Mouse (Mus musculus) neural tube, embryonic 12.5 days (tissue): ENCODE results near the gene Kctd19. TPM values are rescaled to one million over a fixed set of nuclear protein-coding genes. Genes with fewer than 3 reads are reported as not detected.

ENCODE experiments used
- ATAC-seq: fragments of 200-750 bp; cut with Nextera tagmentation; 2 replicates; pipeline ENCODE4 v1.8.0; 2017; ENCODE audit warnings: low read depth, mild to moderate bottlenecking, moderate TSS enrichment, moderate library complexity; ENCODE audit not compliant: low FRiP score
- H3K27ac ChIP-seq: fragments of 300-500 bp; sonication (generic); 2 replicates; pipeline ENCODE4 v1.5.1; 2016
- H3K27me3 ChIP-seq: fragments of 300-500 bp; sonication (generic); replicated peaks from 2 replicates; pipeline ENCODE4 v1.6.1; 2016; ENCODE audit warnings: mild to moderate bottlenecking
- H3K36me3 ChIP-seq: fragments of 300-500 bp; sonication (generic); 2 replicates; pipeline ENCODE4 v1.6.1; 2016; ENCODE audit warnings: mild to moderate bottlenecking
- H3K4me1 ChIP-seq: fragments of 300-500 bp; sonication (generic); 2 replicates; pipeline ENCODE4 v1.6.1; 2016
- H3K4me2 ChIP-seq: fragments of 300-500 bp; sonication (generic); replicated peaks from 2 replicates; pipeline ENCODE4 v1.6.1; 2016; ENCODE audit warnings: mild to moderate bottlenecking
- H3K4me3 ChIP-seq: fragments of 300-500 bp; sonication (generic); 2 replicates; pipeline ENCODE4 v1.5.1; 2016
- H3K9ac ChIP-seq: fragments of 300-500 bp; sonication (generic); 2 replicates; pipeline ENCODE4 v1.6.1; 2016; ENCODE audit warnings: mild to moderate bottlenecking
- H3K9me3 ChIP-seq: fragments of 300-500 bp; sonication (generic); 2 replicates; pipeline ENCODE4 v1.6.1; 2016; ENCODE audit warnings: mild to moderate bottlenecking
- WGBS: fragments of 180-500 bp; shearing (Covaris S2); methylation state at CpG from one replicate; pipeline ENCODE4 v1.1.7; 2016; 5-methylcytosine and 5-hydroxymethylcytosine counted together
- polyA plus RNA-seq: library from polyadenylated mRNA; unstranded; fragments of >200 nt; fragmentation: Nextera tagmentation; extraction: Ambion mirVana; gene quantifications from 2 replicates; pipeline ENCODE4 v1.2.1, GENCODE M21; 2016

Kctd19 gene
- polyA plus RNA-seq, 1 experiment from 2014 or later, result not detected

- Histone ChIP-seq H3K4me3 (no peak overlapping the region), H3K4me1 (peaks cover 16% of the 10 kb centered on the region), H3K9me3 (no peaks in the 10 kb centered on the region), H3K4me2 (no peak overlapping the region), H3K27me3 (no peaks in the 10 kb centered on the region), H3K27ac (no peak overlapping the region), H3K9ac (no peak overlapping the region), H3K36me3 (0 out of 2 replicates have a peak, but pooled peaks cover 6% of the 10 kb centered on the region)
- ATAC-seq, result no peak
- WGBS, result 80% methylated on average over 8 of the region's 8 CpGs
These were observed 59.6 kb downstream of the Kctd19 start for GRCm38 (mm10) chr8:105353583-105354135.

DNA sequence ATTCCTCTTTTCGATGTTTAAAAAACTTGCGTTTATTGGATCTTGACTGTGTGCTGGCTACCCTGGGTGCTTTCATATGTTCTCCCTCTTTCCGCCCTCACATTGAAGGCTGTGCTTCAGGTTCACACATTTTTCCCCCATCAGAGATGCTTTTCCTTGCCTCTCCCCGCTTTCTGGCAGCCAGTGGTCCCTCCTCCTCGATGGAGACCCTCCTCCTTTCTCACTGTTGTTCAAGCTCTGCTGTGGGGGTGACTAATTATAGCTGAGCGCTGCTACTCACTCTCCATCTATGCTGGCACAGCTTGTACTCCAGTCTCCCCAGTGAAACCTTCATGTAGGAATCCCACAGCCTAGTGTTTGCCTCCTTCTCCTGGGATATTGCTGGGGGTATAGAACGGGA is 63.1 kb downstream of the Kctd19 start:
- Histone ChIP-seq H3K4me3 (no peak overlapping the region), H3K27me3 (peaks cover 13% of the 10 kb centered on the region; the same call in 1 of the 2 replicates), H3K4me1 (peaks cover 34% of the 10 kb centered on the region), H3K27ac (no peak overlapping the region), H3K4me2 (peak overlapping the region; percentile 98), H3K9me3 (no peaks in the 10 kb centered on the region), H3K9ac (no peak overlapping the region), H3K36me3 (no peaks in the 10 kb centered on the region)
- 42% methylated on average over 7 of the region's 7 CpGs for WGBS
- no peak for ATAC-seq

DNA sequence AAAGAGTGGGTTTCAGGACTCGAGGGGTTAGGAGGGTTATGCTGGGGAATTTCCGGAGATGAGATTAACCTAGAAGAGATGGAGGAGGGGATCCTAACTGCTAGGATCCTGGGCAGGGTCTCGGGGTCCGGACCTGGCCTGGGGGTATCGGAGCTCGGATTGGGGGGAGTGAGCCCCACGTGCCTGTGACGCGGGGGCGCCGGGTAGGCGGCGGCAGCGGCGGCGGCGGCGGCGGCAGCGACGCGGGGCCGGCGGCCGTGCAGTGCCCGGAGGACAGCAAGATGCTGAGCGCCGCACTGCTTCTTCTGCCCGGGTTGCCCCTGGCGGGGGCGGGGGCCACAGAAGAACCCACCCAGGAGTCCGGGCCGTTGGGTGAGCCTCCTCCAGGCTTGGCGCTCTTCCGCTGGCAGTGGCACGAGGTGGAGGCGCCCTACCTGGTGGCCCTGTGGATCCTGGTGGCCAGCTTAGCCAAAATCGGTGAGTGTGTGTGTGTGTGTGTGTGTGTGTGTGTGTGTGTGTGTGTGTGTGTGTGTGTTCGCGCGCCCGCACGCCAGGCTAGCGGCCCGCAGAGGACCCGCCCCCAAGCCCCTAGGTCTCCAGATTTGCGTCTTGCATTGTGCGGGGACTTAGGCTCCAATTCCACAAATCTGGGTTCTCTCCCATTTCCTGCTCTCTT is 64.1 kb downstream of the Kctd19 start:
- H3K4me2 ChIP-seq, result peak overlapping the region; percentile 98
- H3K4me1 ChIP-seq, result peaks cover 35% of the 10 kb centered on the region
- no peak overlapping the region for H3K27ac ChIP-seq
- peak; percentile 35 for ATAC-seq
- peak overlapping the region; percentile 64 for H3K4me3 ChIP-seq
- H3K27me3 ChIP-seq, result peaks cover 13% of the 10 kb centered on the region; the same call in 1 of the 2 replicates
- WGBS, result under 1% methylated on average over 37 of the region's 48 CpGs
- H3K9ac ChIP-seq, result peak overlapping the region; percentile 82
- H3K36me3 ChIP-seq, result no peaks in the 10 kb centered on the region
- no peaks in the 10 kb centered on the region for H3K9me3 ChIP-seq

- Histone ChIP-seq H3K36me3 (no peaks in the 10 kb centered on the region), H3K27ac (no peak within 1 kb of the TSS), H3K27me3 (peaks cover 13% of the 10 kb centered on the region; the same call in 1 of the 2 replicates), H3K4me3 (peak within 1 kb of the TSS; percentile 64), H3K4me2 (peak within 1 kb of the TSS; percentile 98), H3K4me1 (peaks cover 35% of the 10 kb centered on the region), H3K9ac (peak within 1 kb of the TSS; percentile 82), H3K9me3 (no peaks in the 10 kb centered on the region)
- peak; percentile 15; the same call in 1 of the 2 replicates for ATAC-seq
- under 1% methylated on average over 34 of the region's 34 CpGs for WGBS
These were observed 64.7 kb downstream of the Kctd19 start, which contains the start of gene Slc9a5 for GRCm38 (mm10) chr8:105348450-105349095. Slc9a5 (plus strand) TSS chr8:105348843.

DNA sequence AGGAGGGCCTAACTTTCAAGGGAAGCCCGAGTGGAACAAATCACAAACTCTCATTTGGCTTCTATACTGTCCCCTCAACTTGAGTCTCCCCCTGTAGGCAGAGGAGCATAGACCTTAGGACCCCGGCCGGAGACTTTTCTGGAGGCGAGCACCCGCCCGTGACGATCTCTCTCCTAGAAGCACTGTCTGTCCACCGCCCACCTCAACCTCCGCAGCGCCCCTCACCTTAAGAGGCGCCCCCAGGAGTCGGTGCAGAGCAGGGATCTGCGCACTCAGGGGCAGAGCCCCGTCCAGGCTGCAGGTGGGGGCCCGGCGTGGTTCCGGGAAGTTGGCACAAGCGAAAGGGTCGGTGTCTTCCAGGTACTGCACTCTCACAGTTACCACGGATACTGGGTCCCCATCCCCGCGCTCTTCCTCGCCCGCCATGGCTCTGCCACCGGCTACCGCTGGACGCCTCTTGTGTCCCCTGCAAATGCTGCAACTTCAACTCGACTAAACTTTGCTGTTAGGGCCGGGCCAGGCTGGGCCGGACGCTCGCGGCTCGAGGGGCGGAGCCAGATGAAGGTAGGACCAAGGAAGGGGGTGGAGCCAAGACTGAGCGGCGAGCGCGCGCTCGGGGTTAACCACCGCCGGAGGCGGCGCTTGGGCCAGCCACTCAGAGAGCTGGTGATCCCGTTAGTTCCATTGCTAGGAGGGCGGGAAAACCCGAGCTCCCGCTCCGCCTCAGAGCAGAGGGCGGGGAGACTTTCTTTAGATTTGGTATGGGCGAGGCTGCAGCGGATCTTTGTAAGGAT is 65.7 kb downstream of the Kctd19 start, which contains the start of gene Fhod1:
Gene Fhod1, minus strand, starts transcription at position 526 of the 794 bp plus-strand sequence.
- H3K9me3 ChIP-seq, result no peaks in the 10 kb centered on the region
- no peaks in the 10 kb centered on the region for H3K36me3 ChIP-seq
- H3K27ac ChIP-seq, result no peak within 1 kb of the TSS
- peak; percentile 84 for ATAC-seq
- peak within 1 kb of the TSS; percentile 82 for H3K9ac ChIP-seq
- under 1% methylated on average over 53 of the region's 53 CpGs for WGBS
- peaks cover 35% of the 10 kb centered on the region for H3K4me1 ChIP-seq
- peaks cover 13% of the 10 kb centered on the region; the same call in 1 of the 2 replicates for H3K27me3 ChIP-seq
- H3K4me2 ChIP-seq, result peak within 1 kb of the TSS; percentile 98
- H3K4me3 ChIP-seq, result peak within 1 kb of the TSS; percentile 64

DNA sequence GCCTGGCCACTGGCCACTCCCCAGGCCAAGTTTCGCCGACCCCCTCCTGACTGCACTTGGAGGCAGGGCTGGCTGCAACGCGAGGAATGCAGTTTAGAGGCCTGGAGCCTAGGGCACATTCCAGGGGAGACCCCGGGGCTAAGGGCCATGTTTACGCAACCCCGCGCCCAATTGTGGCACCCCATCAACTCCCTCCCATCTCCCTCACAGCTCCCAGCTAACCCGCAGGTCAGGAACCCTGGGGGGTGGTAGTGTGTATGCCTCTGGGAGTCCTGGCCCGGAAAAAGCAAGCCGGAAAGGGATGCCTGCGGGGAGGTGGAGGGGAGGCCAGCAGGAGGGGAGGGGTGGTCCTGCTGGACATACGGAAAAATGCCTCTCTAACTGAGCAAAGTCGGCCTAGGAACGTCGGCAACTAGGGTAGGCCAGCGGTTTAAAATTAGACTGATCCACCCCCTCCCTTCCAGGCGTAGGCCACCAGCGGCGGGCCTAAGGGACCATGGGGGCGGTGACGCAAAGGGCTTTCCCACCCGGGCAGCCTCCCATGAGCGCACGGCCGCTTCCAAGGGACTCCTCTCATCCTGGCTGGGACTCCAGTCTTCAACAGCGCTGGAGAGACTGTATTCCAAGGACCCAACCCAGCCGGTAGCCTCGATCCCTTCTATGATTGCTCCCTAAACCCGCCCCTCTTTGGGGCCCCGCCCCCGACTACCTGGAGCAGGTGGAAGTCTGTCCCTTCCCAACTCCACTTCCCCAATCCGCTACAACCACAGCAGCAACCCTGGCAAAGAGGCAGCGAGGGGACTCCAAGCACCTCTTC is 66.5 kb downstream of the Kctd19 start:
- Histone ChIP-seq H3K9ac (peak overlapping the region; percentile 53), H3K9me3 (no peaks in the 10 kb centered on the region), H3K27me3 (peaks cover 13% of the 10 kb centered on the region; the same call in 1 of the 2 replicates), H3K4me3 (peak overlapping the region; percentile 64), H3K4me2 (peak overlapping the region; percentile 98), H3K36me3 (no peaks in the 10 kb centered on the region), H3K27ac (no peak overlapping the region), H3K4me1 (peaks cover 35% of the 10 kb centered on the region)
- peak; percentile 16 for ATAC-seq
- WGBS, result 2% methylated on average over 34 of the region's 34 CpGs

- no peak for ATAC-seq
- Histone ChIP-seq H3K4me3 (no peak overlapping the region), H3K4me1 (peaks cover 31% of the 10 kb centered on the region), H3K27ac (no peak overlapping the region), H3K9me3 (no peaks in the 10 kb centered on the region), H3K9ac (no peak overlapping the region), H3K27me3 (peaks cover 13% of the 10 kb centered on the region; the same call in 1 of the 2 replicates), H3K36me3 (no peaks in the 10 kb centered on the region), H3K4me2 (0 out of 2 replicates have a peak overlapping the region, but pooled peaks have one; percentile 5)
- WGBS, result 75% methylated on average over 7 of the region's 7 CpGs
These were observed 68.0 kb downstream of the Kctd19 start for GRCm38 (mm10) chr8:105345061-105345975.

DNA sequence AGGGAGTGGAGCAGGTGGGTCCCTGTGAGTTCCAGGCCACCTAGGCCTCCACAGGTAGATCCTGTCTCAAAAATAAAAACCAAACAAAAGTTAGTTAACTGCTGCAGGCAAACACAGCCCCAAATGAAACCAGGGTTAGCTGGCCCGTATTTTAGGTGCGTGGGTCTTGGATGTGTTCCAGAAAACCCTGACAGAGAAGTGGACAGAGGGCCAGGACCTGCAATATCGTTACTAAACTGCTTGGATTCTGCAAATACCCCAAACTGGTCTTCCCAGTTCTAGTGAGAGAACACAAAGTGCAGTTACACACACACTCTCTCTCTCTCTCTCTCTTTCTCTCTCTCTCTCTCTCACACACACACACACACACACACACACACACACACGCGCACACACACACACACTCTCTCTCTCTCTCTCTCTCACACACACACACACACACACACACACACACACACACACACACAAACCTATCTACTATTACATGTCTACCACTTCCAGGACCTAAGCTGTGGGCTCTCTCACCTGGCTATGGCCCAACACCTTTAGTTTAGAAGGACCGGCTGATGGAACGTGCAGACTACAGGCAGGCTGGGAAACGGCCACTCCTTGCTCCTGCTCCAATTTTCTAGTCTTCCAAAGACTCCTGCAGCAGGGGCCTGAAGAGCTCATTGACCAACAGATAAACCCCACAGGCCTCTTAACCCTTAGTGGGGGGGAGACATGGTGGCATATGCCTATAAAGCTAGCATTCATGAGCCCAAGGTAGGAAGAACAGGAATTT is 69.3 kb downstream of the Kctd19 start:
- Histone ChIP-seq H3K9me3 (no peaks in the 10 kb centered on the region), H3K4me1 (peaks cover 19% of the 10 kb centered on the region), H3K4me3 (no peak overlapping the region), H3K27ac (no peak overlapping the region), H3K27me3 (peaks cover 13% of the 10 kb centered on the region; the same call in 1 of the 2 replicates), H3K4me2 (no peak overlapping the region), H3K9ac (no peak overlapping the region), H3K36me3 (no peaks in the 10 kb centered on the region)
- WGBS, result 81% methylated on average over 8 of the region's 8 CpGs
- ATAC-seq, result no peak

GRCm38 (mm10) chr8:105342768-105343167 is 70.5 kb downstream of the Kctd19 start:
- no peaks in the 10 kb centered on the region for H3K9me3 ChIP-seq
- H3K4me1 ChIP-seq, result peaks cover 19% of the 10 kb centered on the region
- peaks cover 13% of the 10 kb centered on the region; the same call in 1 of the 2 replicates for H3K27me3 ChIP-seq
- no peak overlapping the region for H3K4me2 ChIP-seq
- no peak overlapping the region for H3K4me3 ChIP-seq
- H3K36me3 ChIP-seq, result no peaks in the 10 kb centered on the region
- WGBS, result 70% methylated on average over 4 of the region's 4 CpGs
- no peak overlapping the region for H3K9ac ChIP-seq
- ATAC-seq, result no peak
- H3K27ac ChIP-seq, result no peak overlapping the region

- peaks cover 1% of the 10 kb centered on the region; the same call in 1 of the 2 replicates for H3K36me3 ChIP-seq
These were observed 71.9 kb downstream of the Kctd19 start for GRCm38 (mm10) chr8:105341399-105341798.

More at GRCm38 (mm10) chr8:105341399-105341798, 71.9 kb downstream of the Kctd19 start:
- H3K9ac ChIP-seq, result no peak overlapping the region
- peaks cover 6% of the 10 kb centered on the region for H3K4me1 ChIP-seq
- 59% methylated on average over 8 of the region's 8 CpGs for WGBS
- H3K27ac ChIP-seq, result no peak overlapping the region
- no peak overlapping the region for H3K4me3 ChIP-seq
- peaks cover 4% of the 10 kb centered on the region; the same call in 1 of the 2 replicates for H3K27me3 ChIP-seq
- no peak overlapping the region for H3K4me2 ChIP-seq
- ATAC-seq, result no peak
- H3K9me3 ChIP-seq, result no peaks in the 10 kb centered on the region
